Mouse (Mus musculus): ENCODE data around the gene Tfap2e. TPM values are rescaled to one million over a fixed set of nuclear protein-coding genes. Genes with fewer than 3 reads are reported as not detected.

Gene Tfap2e
- total and polyA plus RNA-seq, 3 experiments: 0.05 TPM; not detected in 2

DNA sequence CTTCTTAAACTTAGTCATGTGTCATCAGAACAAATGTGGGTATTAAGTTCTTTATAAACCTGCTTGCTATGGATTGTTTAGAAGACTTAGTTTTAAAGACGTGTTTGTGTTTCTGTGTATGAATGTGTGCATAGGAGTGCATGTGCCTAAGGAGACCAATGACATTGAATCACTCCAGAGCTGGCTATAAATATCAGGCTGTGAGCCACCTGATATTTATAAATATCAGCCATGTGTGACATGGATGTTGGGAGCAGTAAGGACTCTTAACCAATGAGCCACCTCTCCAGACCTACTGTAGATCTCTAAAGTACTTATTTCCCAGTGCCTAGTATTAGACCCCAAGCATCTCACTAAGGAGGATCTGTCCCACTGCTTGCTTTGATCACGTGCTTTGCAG lies 46.6 kb downstream of the Tfap2e start:
- Histone ChIP-seq H3K27me3 (ENCODE audit: insufficient read depth, low read length) (no peaks in the 10 kb centered on the region), H3K9me3 (replicated peaks) (no peaks in the 10 kb centered on the region), H3K4me3 (ENCODE audit: low read depth, low read length) (no peak overlapping the region), H3K36me3 (replicated peaks) (peaks cover 93% of the 10 kb centered on the region), H3K4me1 (ENCODE audit: insufficient read depth, low read depth, low read length) (peaks cover 14% of the 10 kb centered on the region)
- DNase-seq (ENCODE audit: low spot score) (no peak), ATAC-seq (ENCODE audit: extremely low read depth, insufficient number of reproducible peaks, low FRiP score, poor library complexity, severe bottlenecking) (no peak)
- no peak for TF ChIP-seq POLR2AphosphoS5 (IDR thresholded peaks at IDR 0.05; ENCODE audit: insufficient replicate concordance, low read depth, low read length)
- no peak for TF ChIP-seq TAL1 (conservative IDR thresholded peaks at IDR 0.05; ENCODE audit: low read depth, low read length)
- TF ChIP-seq GATA2 (IDR thresholded peaks at IDR 0.05; ENCODE audit: borderline replicate concordance, low read depth, low read length): no peak
- no peak for TF ChIP-seq GATA1 (IDR thresholded peaks at IDR 0.05; ENCODE audit: borderline replicate concordance, low read length)
- no peak for TF ChIP-seq CTCF (IDR thresholded peaks at IDR 0.05; ENCODE audit: low read depth, low read length)

DNA sequence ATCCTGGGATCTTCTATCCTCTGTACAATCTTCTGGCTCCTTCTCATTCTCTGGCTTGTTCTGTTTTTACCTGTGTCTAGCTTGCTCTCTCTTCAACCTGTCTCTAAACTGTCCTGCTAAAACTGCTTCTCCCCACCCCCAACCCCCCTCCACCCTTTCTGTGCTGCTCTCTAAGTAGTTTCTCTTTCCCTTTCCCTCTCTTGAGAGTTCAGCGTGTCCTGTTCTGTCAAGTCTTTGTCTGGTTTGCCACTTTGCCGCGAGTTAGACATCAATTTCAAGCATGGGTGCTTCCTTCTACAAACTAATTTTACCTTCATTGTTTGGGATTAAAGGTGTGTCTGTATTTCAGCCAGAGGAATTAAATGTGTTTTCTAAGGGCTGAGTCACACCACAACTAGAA lies 53.0 kb downstream of the Tfap2e start:
- no peaks in the 10 kb centered on the region for H3K27me3 ChIP-seq (ENCODE audit: insufficient read depth, low read length)
- H3K9me3 ChIP-seq (replicated peaks): no peaks in the 10 kb centered on the region
- peak overlapping the region; percentile 40; the same call in 1 of the 2 replicates for H3K4me3 ChIP-seq (ENCODE audit: low read depth, low read length)
- ATAC-seq (ENCODE audit: extremely low read depth, insufficient number of reproducible peaks, low FRiP score, poor library complexity, severe bottlenecking) (no peak), DNase-seq (ENCODE audit: low spot score) (no peak)
- TF ChIP-seq CTCF (IDR thresholded peaks at IDR 0.05; ENCODE audit: low read depth, low read length): no peak
- no peak for TF ChIP-seq TAL1 (conservative IDR thresholded peaks at IDR 0.05; ENCODE audit: low read depth, low read length)
- TF ChIP-seq GATA1 (IDR thresholded peaks at IDR 0.05; ENCODE audit: borderline replicate concordance, low read length): no peak
- no peak for TF ChIP-seq POLR2AphosphoS5 (IDR thresholded peaks at IDR 0.05; ENCODE audit: insufficient replicate concordance, low read depth, low read length)
- TF ChIP-seq GATA2 (IDR thresholded peaks at IDR 0.05; ENCODE audit: borderline replicate concordance, low read depth, low read length): no peak
- H3K4me1 ChIP-seq (ENCODE audit: insufficient read depth, low read depth, low read length): peaks cover 43% of the 10 kb centered on the region
- peaks cover 67% of the 10 kb centered on the region for H3K36me3 ChIP-seq (replicated peaks)

DNA sequence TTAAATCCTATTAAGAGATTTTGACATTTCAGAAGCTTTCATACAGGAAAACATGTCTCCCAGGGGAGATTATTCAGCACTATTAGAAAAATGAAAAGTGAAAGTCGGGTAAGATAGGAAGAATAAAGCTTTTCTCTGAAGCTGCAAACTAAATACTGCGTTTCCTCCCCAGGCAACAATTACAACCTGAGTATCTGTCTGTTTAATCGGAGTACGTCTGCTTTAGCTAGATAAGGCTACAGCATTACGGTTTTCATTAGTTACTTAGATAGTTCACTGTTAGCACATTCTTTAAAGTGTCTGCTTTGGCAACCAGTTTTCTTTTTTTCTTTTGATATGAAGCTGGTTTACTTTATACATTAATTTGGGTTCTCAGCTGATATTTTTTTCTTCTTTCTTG lies 53.7 kb downstream of the Tfap2e start:
- peaks cover 59% of the 10 kb centered on the region for H3K36me3 ChIP-seq (replicated peaks)

DNA sequence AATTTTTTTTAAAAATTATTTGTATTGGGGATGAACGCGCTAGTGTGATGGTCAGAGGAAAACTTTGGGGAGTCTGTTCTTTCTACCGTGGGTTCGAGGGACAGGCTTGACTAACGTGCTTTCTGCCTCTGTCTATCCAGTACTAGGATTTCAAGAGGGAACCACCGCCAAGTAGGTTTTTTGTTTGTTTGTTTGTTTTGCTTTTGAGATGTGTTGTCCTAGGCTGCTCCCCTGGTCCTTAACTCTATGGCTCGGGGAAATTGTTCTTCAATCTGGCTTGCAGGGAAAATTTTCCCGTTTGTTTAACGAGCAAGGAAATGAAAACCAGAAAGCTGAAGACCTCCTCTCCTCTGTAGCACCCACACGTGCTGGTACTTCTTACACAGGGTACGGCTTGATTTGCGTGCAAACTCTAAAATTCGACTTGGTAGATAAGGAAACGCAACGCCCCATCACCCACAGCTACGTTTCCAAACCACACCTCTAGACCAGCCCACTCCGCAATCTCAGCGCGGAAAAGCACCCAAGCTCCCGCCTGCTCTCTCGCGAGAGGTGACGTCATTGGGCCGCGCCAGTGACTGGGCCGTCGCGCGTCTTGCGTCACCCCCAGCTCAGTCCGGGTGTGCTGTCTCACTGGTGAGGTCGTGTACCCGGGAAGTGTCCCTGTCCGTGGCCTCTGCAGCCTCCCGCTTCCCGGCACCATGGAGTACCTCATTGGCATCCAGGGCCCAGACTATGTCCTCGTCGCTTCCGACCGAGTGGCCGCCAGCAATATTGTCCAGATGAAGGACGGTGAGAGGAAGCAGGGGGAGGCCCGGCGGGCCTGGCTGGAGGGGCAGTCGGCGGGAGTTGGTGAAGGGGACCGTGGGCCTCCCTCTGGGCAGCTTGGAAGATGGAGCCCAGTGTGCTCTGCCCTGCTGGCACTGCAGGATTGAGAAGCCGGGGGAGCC lies 58.7 kb downstream of the Tfap2e start, which contains the start of gene Psmb2:
Gene Psmb2, plus strand, starts transcription at position 577 of the 950 bp plus-strand sequence.
- Histone ChIP-seq H3K36me3 (replicated peaks) (peaks cover 25% of the 10 kb centered on the region), H3K9me3 (replicated peaks) (no peaks in the 10 kb centered on the region), H3K4me3 (ENCODE audit: low read depth, low read length) (peak within 1 kb of the TSS; percentile 100), H3K27me3 (ENCODE audit: insufficient read depth, low read length) (0 out of 2 replicates have a peak, but pooled peaks cover 6% of the 10 kb centered on the region), H3K4me1 (ENCODE audit: insufficient read depth, low read depth, low read length) (peaks cover 29% of the 10 kb centered on the region)
- DNase-seq (ENCODE audit: low spot score): peak; percentile 89
- TF ChIP-seq GATA2 (IDR thresholded peaks at IDR 0.05; ENCODE audit: borderline replicate concordance, low read depth, low read length) (no peak), POLR2AphosphoS5 (IDR thresholded peaks at IDR 0.05; ENCODE audit: insufficient replicate concordance, low read depth, low read length) (no peak), TAL1 (conservative IDR thresholded peaks at IDR 0.05; ENCODE audit: low read depth, low read length) (no peak), CTCF (IDR thresholded peaks at IDR 0.05; ENCODE audit: low read depth, low read length) (no peak), GATA1 (IDR thresholded peaks at IDR 0.05; ENCODE audit: borderline replicate concordance, low read length) (no peak)
- peak; percentile 66 for ATAC-seq (ENCODE audit: extremely low read depth, insufficient number of reproducible peaks, low FRiP score, poor library complexity, severe bottlenecking)

More for the DNA sequence above, 53.7 kb downstream of the Tfap2e start:
- ATAC-seq (ENCODE audit: extremely low read depth, insufficient number of reproducible peaks, low FRiP score, poor library complexity, severe bottlenecking) (peak; percentile 61), DNase-seq (ENCODE audit: low spot score) (peak; percentile 37)
- H3K27me3 ChIP-seq (ENCODE audit: insufficient read depth, low read length): no peaks in the 10 kb centered on the region
- TF ChIP-seq GATA2 (IDR thresholded peaks at IDR 0.05; ENCODE audit: borderline replicate concordance, low read depth, low read length) (no peak), POLR2AphosphoS5 (IDR thresholded peaks at IDR 0.05; ENCODE audit: insufficient replicate concordance, low read depth, low read length) (no peak), CTCF (IDR thresholded peaks at IDR 0.05; ENCODE audit: low read depth, low read length) (no peak), TAL1 (conservative IDR thresholded peaks at IDR 0.05; ENCODE audit: low read depth, low read length) (peak; percentile 68), GATA1 (IDR thresholded peaks at IDR 0.05; ENCODE audit: borderline replicate concordance, low read length) (no peak)
- peaks cover 43% of the 10 kb centered on the region for H3K4me1 ChIP-seq (ENCODE audit: insufficient read depth, low read depth, low read length)
- peak overlapping the region; percentile 25; the same call in 1 of the 2 replicates for H3K4me3 ChIP-seq (ENCODE audit: low read depth, low read length)
- H3K9me3 ChIP-seq (replicated peaks): no peaks in the 10 kb centered on the region

DNA sequence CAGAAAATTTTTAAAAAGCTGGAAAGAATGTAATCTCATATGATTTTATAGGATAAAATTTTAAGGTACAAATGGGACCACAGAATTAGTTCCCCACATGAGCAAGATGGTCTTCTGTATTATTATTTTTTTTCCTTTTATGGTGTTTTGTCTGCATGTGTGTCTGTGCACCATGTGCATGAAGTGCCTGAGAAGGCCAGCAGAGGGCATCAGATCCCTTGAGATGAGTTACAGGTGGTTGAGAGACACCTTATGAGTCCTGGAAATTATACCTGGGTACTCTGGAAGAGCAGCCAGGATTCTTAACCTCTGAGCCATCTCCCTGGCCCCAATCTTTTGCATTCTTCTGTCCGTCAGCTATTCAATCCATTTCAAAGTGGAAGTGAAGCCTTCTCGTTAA lies 69.0 kb downstream of the Tfap2e start:
- peaks cover 3% of the 10 kb centered on the region for H3K27me3 ChIP-seq (ENCODE audit: insufficient read depth, low read length)
- DNase-seq (ENCODE audit: low spot score) (no peak), ATAC-seq (ENCODE audit: extremely low read depth, insufficient number of reproducible peaks, low FRiP score, poor library complexity, severe bottlenecking) (no peak)
- H3K4me3 ChIP-seq (ENCODE audit: low read depth, low read length): no peak overlapping the region
- H3K9me3 ChIP-seq (replicated peaks): peaks cover 12% of the 10 kb centered on the region
- TF ChIP-seq POLR2AphosphoS5 (IDR thresholded peaks at IDR 0.05; ENCODE audit: insufficient replicate concordance, low read depth, low read length) (no peak), TAL1 (conservative IDR thresholded peaks at IDR 0.05; ENCODE audit: low read depth, low read length) (no peak), GATA2 (IDR thresholded peaks at IDR 0.05; ENCODE audit: borderline replicate concordance, low read depth, low read length) (no peak), CTCF (IDR thresholded peaks at IDR 0.05; ENCODE audit: low read depth, low read length) (no peak), GATA1 (IDR thresholded peaks at IDR 0.05; ENCODE audit: borderline replicate concordance, low read length) (no peak)
- H3K36me3 ChIP-seq (replicated peaks): no peaks in the 10 kb centered on the region
- no peaks in the 10 kb centered on the region for H3K4me1 ChIP-seq (ENCODE audit: insufficient read depth, low read depth, low read length)

Other genes starting within 250 kb of the Tfap2e start
- not detected in 2 replicates for gene Ago4, start 202.8 kb downstream of the Tfap2e start, total RNA-seq (2014; fragmentation: Nextera tagmentation)
- 0.12 and 0.22 TPM in 2 replicates for gene Ago4, start 202.8 kb downstream of the Tfap2e start, total RNA-seq (2017)
- gene Ago4, start 202.8 kb downstream of the Tfap2e start, polyA plus RNA-seq (2012): not detected in 2 replicates
- gene Clspn, start 179.3 kb downstream of the Tfap2e start, total RNA-seq (2014; fragmentation: Nextera tagmentation): 61.8 and 81.4 TPM in 2 replicates
- 76.5 and 94.0 TPM in 2 replicates for gene Clspn, start 179.3 kb downstream of the Tfap2e start, total RNA-seq (2017)
- gene Clspn, start 179.3 kb downstream of the Tfap2e start, polyA plus RNA-seq (2012): 7.9 and 11.1 TPM in 2 replicates
- gene 5730409E04Rik, start 126.4 kb downstream of the Tfap2e start, total RNA-seq (2014; fragmentation: Nextera tagmentation): not detected in 2 replicates
- not detected in 2 replicates for gene 5730409E04Rik, start 126.4 kb downstream of the Tfap2e start, total RNA-seq (2017)
- gene 5730409E04Rik, start 126.4 kb downstream of the Tfap2e start, polyA plus RNA-seq (2012): not detected in 2 replicates
- 269 and 289 TPM in 2 replicates for gene Psmb2, start 58.6 kb downstream of the Tfap2e start, total RNA-seq (2014; fragmentation: Nextera tagmentation)
- gene Psmb2, start 58.6 kb downstream of the Tfap2e start, total RNA-seq (2017): 199 and 210 TPM in 2 replicates
- 142 and 179 TPM in 2 replicates for gene Psmb2, start 58.6 kb downstream of the Tfap2e start, polyA plus RNA-seq (2012)
- 16.9 and 18.4 TPM in 2 replicates for gene Ncdn, start 17.2 kb upstream of the Tfap2e start, total RNA-seq (2014; fragmentation: Nextera tagmentation)
- 10.3 and 11.4 TPM in 2 replicates for gene Ncdn, start 17.2 kb upstream of the Tfap2e start, total RNA-seq (2017)
- 86.9 and 89.1 TPM in 2 replicates for gene Ncdn, start 17.2 kb upstream of the Tfap2e start, polyA plus RNA-seq (2012)
- 41.5 and 45.5 TPM in 2 replicates for gene AU040320, start 17.3 kb upstream of the Tfap2e start, total RNA-seq (2014; fragmentation: Nextera tagmentation)
- 15.1 and 15.5 TPM in 2 replicates for gene AU040320, start 17.3 kb upstream of the Tfap2e start, total RNA-seq (2017)
- gene AU040320, start 17.3 kb upstream of the Tfap2e start, polyA plus RNA-seq (2012): 10.6 and 21.8 TPM in 2 replicates
- gene Zmym4, start 231.9 kb upstream of the Tfap2e start, total RNA-seq (2014; fragmentation: Nextera tagmentation): 81.3 and 90.0 TPM in 2 replicates
- 42.8 and 54.7 TPM in 2 replicates for gene Zmym4, start 231.9 kb upstream of the Tfap2e start, total RNA-seq (2017)
- 2.9 and 3.9 TPM in 2 replicates for gene Zmym4, start 231.9 kb upstream of the Tfap2e start, polyA plus RNA-seq (2012)

Data from G1E (cell line).